Mouse (Mus musculus): ENCODE results near the gene Bok. TPM values are rescaled to one million over a fixed set of nuclear protein-coding genes. Genes with fewer than 3 reads are reported as not detected.

Bok gene
- total RNA-seq, 2 experiments from 2014 or later = 60.4 to 63.3 TPM

DNA sequence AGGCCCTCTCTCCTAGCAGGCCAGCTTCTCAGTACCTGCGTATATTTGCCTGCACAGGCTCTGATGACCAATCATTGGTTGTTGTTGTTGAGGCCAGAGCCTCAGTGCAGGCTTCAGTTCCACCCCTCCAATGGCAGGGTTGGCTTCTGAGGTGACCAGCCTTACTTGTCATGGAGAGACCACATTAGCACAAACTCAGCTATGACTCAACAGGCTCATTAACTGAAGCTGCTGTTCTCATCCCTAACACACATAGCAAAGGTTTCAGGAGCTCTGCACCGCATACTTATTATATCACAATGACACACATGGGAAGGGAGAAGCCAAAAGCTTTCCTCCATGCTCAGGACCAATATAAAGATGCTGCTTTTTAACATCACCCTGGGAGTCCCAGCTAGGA, 55.2 kb downstream of the Bok start:
- DNase-seq (ENCODE audit: low spot score in 2 of 2) = no peak

DNA sequence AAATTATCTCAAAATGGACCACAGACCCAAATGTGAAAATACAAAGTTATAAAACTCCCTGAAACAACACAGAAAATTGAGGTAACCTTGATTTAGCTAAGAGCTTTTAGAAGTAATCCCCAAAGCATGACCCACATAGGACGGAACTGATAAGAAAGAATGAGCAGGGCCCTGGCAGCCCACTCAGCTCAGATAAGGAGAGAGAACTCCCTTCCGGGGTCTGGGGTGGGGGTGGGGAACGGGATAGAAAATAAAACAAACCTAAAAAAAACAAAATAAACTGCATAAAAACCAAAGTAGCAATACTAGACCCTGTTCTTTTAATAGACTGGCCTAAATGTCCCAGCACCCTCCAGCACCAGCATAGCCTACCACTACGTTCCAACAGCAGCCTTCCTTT, 56.5 kb downstream of the Bok start:
- no peak for DNase-seq (ENCODE audit: low spot score in 2 of 2)

DNA sequence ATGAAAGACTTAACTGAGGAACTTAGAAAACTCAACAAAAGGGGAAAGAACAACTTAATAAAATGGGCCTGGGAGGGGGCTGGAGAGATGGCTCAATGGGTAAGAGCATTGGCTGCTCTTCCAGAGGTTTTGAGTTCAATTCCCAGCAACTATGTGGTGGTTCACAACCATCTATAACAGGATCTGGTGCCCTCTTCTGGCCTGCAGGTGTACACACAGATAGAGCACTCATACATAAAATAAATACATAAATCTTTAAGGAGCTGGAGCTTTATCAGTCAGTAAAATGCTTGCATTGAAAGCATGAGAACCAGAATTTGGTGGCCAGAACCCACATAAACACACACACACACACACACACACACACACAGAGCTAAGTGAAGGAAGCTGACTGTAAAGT, 57.5 kb downstream of the Bok start:
- DNase-seq (ENCODE audit: low spot score in 2 of 2) = no peak

Other genes with a start within 250 kb of the Bok start
- 100 to 1,000 TPM; 127 to 142 TPM for gene Hdlbp, start 206.8 kb upstream of the Bok start, total RNA-seq (2021)
- 10 to 100 TPM; 11.0 to 12.0 TPM for gene Farp2, start 173.6 kb upstream of the Bok start, total RNA-seq (2021)
- gene Stk25, start 27.0 kb upstream of the Bok start, total RNA-seq (2021) = 100 to 1,000 TPM; 353 to 378 TPM
- 10 to 100 TPM; 67.2 to 69.7 TPM for gene Atg4b, start 65.8 kb downstream of the Bok start, total RNA-seq (2021)
- gene Thap4, start 69.2 kb downstream of the Bok start, total RNA-seq (2021) = 10 to 100 TPM; 31.5 to 32.8 TPM
- 10 to 100 TPM; 65.9 to 69.4 TPM for gene Dtymk, start 116.3 kb downstream of the Bok start, total RNA-seq (2021)
- 10 to 100 TPM; 10.4 to 11.2 TPM for gene Ing5, start 118.3 kb downstream of the Bok start, total RNA-seq (2021)
- 10 to 100 TPM; 12.9 to 15.4 TPM for gene D2hgdh, start 139.2 kb downstream of the Bok start, total RNA-seq (2021)
- under 1 TPM in 1 of 2 experiments, not detected in 1; 0.54 TPM for gene Gal3st2, start 175.6 kb downstream of the Bok start, total RNA-seq (2021)
- 1 to 10 TPM in 1 of 2 experiments, under 1 TPM in 1; 0.71 to 1.0 TPM for gene Gal3st2b, start 232.7 kb downstream of the Bok start, total RNA-seq (2021)